Mouse (Mus musculus) bone marrow macrophage, adult 2 months (primary cell): ENCODE results near the gene Micall1. TPM values are rescaled to one million over a fixed set of nuclear protein-coding genes. Genes with fewer than 3 reads are reported as not detected.

Experiments
- H3K27ac ChIP-seq: 2 replicates; pipeline ENCODE4 v1.5.1; 2012; ENCODE audit warnings: low read depth, low read length; ENCODE audit not compliant: insufficient read depth
- H3K4me1 ChIP-seq: 2 replicates; pipeline ENCODE4 v1.6.1; 2012; ENCODE audit warnings: low read length; ENCODE audit not compliant: control insufficient read depth, insufficient read depth
- H3K4me3 ChIP-seq: 2 replicates; pipeline ENCODE4 v1.5.1; 2012; ENCODE audit warnings: mild to moderate bottlenecking, low read length, moderate library complexity; ENCODE audit not compliant: insufficient read depth
- CTCF ChIP-seq: IDR thresholded peaks from 2 replicates; pipeline ENCODE4 v1.5.1; 2012; ENCODE audit warnings: low read depth, mild to moderate bottlenecking, low read length, moderate library complexity
- POLR2A ChIP-seq: IDR thresholded peaks from 2 replicates; pipeline ENCODE4 v1.6.1; 2012; ENCODE audit warnings: mild to moderate bottlenecking, low read depth, low read length, borderline replicate concordance
- polyA plus RNA-seq: library from polyadenylated mRNA; stranded (reverse); fragments of >200 nt; gene quantifications from 2 replicates; pipeline ENCODE4 v1.2.4, GENCODE M21; 2012; ENCODE audit not compliant: missing spikeins, insufficient read depth, insufficient read length

Gene Micall1
- polyA plus RNA-seq, 1 experiment: 16.2 TPM

DNA sequence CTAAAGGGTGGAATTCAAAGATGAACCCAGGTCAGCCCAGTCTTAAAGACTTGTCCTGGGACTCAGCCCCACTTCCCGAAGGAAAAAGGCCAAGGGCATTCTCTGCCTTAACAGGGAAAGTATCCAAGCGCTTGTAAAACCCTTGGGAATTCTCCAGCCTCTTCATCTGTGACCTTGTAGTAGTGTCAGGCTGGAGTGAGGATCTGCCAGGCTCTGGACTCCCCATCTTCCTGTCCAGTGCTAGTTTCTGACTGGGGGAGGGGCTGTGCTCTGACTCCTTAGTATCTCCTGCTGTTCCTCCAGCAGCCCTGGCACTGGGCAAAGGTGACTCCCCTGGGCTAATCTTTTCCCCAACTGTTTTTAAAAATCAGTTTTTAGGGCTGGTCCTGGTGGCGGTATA, 12.1 kb upstream of the Micall1 start:
- no peaks in the 10 kb centered on the region for H3K4me1 ChIP-seq
- H3K4me3 ChIP-seq: no peak overlapping the region
- no peak for TF ChIP-seq CTCF
- no peak for TF ChIP-seq POLR2A
- no peak overlapping the region for H3K27ac ChIP-seq

DNA sequence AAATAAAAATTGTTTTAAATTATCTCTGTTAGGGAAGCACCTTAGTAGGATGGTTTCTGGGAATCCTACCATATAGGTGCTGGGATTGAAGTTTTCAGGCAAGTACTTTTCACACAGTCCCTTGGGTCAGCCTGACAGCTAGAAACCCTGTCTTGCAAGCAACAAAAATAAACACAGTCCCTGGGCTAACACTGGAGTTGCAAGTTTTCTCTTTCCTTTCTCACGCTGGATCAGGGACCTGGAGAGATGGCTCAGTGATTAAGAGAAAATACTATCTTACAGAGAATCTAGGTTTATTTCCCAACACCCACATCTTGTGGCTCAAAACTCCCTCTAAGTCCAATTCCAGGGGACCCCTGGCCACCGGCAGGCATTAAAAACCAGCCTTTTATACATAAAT, 11.6 kb upstream of the Micall1 start:
- TF ChIP-seq POLR2A (no peak), CTCF (no peak)
- no peak overlapping the region for H3K4me3 ChIP-seq
- H3K27ac ChIP-seq: no peak overlapping the region
- H3K4me1 ChIP-seq: no peaks in the 10 kb centered on the region

DNA sequence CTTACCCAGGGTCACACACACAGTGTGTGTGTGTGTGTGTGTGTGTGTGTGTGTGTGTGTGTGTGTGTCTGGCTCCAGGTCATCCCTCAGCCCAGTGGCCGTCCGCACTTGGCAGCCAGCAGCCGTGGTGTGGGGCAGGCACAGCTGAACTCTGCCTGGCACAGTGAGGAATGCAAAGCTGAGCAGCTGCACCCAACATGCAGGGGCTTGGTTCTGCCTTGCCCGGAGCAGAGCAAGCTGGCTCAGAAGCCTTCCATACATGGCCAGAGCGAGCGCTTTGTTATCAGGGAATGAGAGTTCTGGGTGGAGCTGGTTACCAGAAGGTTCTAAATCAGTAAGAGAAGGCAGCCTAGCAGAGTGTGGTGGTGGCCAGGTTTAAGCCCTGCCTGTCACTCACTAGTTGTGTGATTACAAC, 11.1 kb upstream of the Micall1 start:
- no peak for TF ChIP-seq CTCF
- no peak for TF ChIP-seq POLR2A
- Histone ChIP-seq H3K4me3 (no peak overlapping the region), H3K27ac (no peak overlapping the region), H3K4me1 (no peaks in the 10 kb centered on the region)

DNA sequence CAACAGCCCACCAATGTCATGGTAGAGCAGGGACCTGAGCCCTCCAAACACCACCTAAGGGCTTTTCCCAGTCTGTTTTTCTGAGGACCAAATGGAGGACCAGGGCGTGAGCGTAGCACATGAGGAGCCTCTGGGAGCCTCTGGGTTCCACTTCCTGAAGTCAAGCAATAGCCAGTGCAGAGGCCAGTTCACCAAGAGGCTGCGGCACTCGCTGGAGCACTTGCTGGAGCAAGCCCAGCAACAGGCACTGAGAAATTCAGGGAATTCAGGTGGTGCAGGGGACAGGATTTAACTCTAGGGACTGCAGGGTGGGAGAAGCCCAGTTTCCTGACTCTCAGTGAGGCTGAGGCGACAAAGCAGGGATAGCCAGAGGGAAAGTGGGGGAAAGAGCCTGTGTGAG, 10.5 kb upstream of the Micall1 start:
- no peaks in the 10 kb centered on the region for H3K4me1 ChIP-seq
- H3K4me3 ChIP-seq: no peak overlapping the region
- TF ChIP-seq CTCF (no peak), POLR2A (no peak)
- H3K27ac ChIP-seq: no peak overlapping the region

DNA sequence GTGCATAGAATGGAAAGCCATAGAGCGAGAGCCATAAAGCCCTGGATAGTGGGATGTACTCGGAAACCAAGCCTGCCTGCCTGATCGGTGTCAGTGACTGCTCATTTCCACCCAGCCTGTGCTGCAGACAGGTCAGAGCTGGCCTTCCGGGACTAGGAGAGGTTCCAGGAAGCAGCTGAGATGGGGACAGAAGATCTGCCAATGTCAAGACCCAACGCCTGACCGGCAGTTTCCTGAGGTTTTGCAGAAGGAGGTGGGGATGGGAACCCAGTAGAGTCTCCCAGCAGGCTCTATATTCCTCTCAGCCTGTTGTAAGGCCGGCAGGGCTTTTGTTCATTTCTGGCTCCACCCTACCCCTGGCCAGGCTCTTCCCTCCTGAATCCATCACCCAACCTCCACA, 9.8 kb upstream of the Micall1 start:
- Histone ChIP-seq H3K4me1 (no peaks in the 10 kb centered on the region), H3K27ac (no peak overlapping the region), H3K4me3 (no peak overlapping the region)
- TF ChIP-seq CTCF (no peak), POLR2A (no peak)

DNA sequence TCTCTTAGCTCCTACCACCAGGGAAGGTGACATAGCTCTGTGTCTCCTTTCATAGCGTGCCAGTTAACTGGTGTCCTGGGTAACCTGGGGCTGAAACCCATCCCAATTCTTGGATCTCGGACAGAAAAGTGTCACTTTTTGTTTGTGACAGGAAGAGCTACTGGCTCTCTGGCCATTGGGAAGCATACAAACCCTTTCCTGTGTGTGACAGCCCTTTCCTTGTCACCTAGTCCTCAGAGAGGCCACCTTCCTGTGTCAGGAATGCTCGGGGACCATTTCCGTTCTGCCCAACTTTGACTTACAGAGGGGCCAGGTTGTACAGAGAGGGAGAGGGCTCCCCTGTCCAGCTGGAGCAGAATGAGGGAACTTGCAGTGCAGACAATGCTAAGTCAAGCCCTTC, 9.2 kb upstream of the Micall1 start:
- TF ChIP-seq CTCF: no peak
- TF ChIP-seq POLR2A: no peak

DNA sequence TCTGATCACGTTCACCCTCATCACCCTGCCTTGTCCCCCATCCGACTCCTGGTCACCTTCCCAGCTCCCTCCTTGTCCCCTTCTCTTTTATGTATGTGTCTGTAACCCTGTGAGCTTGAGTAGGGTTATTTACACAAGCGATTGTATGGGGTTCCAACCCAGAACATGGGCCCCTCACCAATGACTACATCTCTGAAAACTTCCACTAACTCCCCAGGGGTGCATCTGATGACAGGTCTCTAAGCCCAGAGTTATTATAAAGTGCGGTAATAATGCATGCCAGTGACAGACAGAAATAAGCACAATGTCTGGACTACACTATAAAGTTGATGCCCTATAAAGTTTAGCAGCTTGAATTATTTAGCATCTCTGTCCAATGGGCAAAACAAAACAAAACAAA, 8.3 kb upstream of the Micall1 start:
- Histone ChIP-seq H3K4me1 (no peaks in the 10 kb centered on the region), H3K27ac (no peak overlapping the region), H3K4me3 (no peak overlapping the region)
- no peak for TF ChIP-seq POLR2A
- TF ChIP-seq CTCF: no peak

More for the DNA sequence above, 9.2 kb upstream of the Micall1 start:
- no peaks in the 10 kb centered on the region for H3K4me1 ChIP-seq
- no peak overlapping the region for H3K4me3 ChIP-seq
- H3K27ac ChIP-seq: no peak overlapping the region

DNA sequence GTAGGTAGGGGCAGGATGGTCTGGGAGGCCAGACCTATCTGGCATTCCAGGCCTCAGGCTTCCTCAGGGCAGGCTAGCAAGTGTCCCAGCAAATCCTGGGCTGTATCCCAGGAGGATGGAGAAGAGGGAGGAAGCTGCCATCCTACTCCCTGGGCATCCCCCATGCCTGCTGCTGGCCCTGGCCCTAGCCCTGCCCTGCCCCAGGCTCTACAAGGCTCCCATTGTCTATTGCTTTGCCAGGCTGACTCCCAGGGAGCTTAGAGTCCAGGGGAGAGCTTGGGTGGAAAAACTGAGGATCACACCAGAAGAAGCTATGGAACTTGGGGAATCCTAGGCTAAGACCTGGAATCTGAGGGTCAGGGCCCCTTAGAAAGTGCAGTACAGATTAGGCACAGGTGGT, 7.2 kb upstream of the Micall1 start:
- H3K4me1 ChIP-seq: no peaks in the 10 kb centered on the region
- TF ChIP-seq POLR2A (no peak), CTCF (no peak)
- no peak overlapping the region for H3K27ac ChIP-seq
- no peak overlapping the region for H3K4me3 ChIP-seq

DNA sequence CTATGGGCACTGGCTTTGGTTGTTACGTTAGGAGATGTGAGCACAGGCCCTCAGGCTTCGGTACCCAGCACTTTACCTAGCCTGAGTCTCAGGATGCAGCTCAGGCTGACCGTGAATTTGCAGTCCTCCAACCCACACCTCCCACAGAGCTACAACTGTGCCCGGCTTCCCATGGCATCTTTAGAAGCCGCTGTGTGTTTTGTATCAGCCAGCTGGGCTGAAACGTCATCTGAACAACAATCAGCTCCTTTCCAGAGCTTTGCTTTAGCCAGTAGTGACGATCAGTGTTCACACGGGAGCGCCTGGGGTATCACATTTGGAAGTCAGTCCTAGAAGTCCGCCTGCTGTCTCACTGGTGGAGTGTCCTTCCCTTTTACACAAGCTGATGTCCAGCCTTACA, 5.4 kb upstream of the Micall1 start:
- no peak overlapping the region for H3K27ac ChIP-seq

DNA sequence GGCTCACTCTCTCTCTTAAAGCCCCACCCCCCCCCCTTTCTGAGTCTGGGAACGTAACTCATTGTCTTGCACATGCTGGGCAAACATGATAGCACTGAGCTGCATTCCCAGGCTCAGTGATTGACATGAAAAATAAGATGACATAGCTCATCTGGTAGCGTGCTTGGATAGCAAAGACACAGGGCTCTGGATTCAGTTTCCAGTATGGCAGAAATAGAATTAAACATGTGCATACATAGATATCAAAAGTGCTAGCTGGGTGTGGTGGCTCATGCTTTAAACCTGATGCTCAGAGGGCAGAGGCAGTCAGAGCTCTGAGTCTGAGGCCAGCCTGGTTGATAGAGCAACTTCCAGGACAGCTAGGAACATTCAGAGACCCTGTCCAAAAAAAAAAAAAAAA, 2.9 kb upstream of the Micall1 start:
- no peak overlapping the region for H3K27ac ChIP-seq
- TF ChIP-seq CTCF: no peak
- no peak for TF ChIP-seq POLR2A
- H3K4me3 ChIP-seq: no peak overlapping the region
- peaks cover 21% of the 10 kb centered on the region for H3K4me1 ChIP-seq

More for the DNA sequence above, 5.4 kb upstream of the Micall1 start:
- TF ChIP-seq CTCF (no peak), POLR2A (no peak)
- H3K4me1 ChIP-seq: peaks cover 9% of the 10 kb centered on the region
- H3K4me3 ChIP-seq: no peak overlapping the region

DNA sequence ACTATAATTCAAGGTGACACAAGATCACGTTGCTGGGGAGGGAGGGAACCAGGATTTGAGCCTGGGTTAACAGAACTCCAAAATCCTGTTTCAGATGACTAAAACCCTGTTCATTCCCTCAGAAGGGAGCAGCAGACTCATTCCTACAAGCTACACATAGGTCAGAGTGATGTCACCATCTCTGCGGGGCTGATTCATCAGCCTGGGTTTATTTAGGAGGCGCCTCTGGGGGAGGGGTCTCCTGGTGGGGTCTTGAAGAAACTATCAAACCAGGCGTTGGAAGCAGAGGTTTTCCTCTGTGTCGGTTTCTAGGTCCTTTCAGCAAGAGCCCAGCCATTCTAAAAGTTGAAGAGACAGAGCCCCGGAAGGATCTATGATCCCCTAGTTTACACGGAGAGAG, 732 bp upstream of the Micall1 start:
- H3K4me1 ChIP-seq: peaks cover 26% of the 10 kb centered on the region
- peak overlapping the region; percentile 38 for H3K27ac ChIP-seq
- H3K4me3 ChIP-seq: peak overlapping the region; percentile 95

More for the DNA sequence above, 732 bp upstream of the Micall1 start:
- TF ChIP-seq CTCF (0 out of 2 replicates have a peak, but pooled peaks have one; percentile 11), POLR2A (no peak; the same call in 1 of the 2 replicates)
